Mouse (Mus musculus) megakaryocyte, embryonic 14.5 days (primary cell): Measurements from ENCODE around the gene Kmt2b. TPM values are rescaled to one million over a fixed set of nuclear protein-coding genes. Genes with fewer than 3 reads are reported as not detected.

Experiments used
- H3K27me3 ChIP-seq: replicated peaks from 2 replicates; pipeline ENCODE3; 2012; ENCODE audit warnings: inconsistent platforms
- H3K36me3 ChIP-seq: replicated peaks from 2 replicates; pipeline ENCODE3; 2012; ENCODE audit warnings: low read length, inconsistent platforms, mixed read lengths
- H3K4me1 ChIP-seq: 2 replicates; pipeline ENCODE4 v1.6.1; 2012; ENCODE audit warnings: inconsistent platforms
- H3K4me3 ChIP-seq: replicated peaks from 2 replicates; pipeline ENCODE3; 2012; ENCODE audit warnings: moderate library complexity, mild to moderate bottlenecking, inconsistent platforms
- H3K9me3 ChIP-seq: 2 replicates; pipeline ENCODE4 v1.6.1; 2012; ENCODE audit warnings: inconsistent platforms
- FLI1 ChIP-seq: IDR thresholded peaks from 2 replicates; pipeline ENCODE4 v1.6.1; 2012; ENCODE audit warnings: low read length, inconsistent platforms, mixed read lengths
- GATA1 ChIP-seq: IDR thresholded peaks from 3 replicates; pipeline ENCODE4 v1.6.1; 2012; ENCODE audit warnings: mixed read lengths, low read length, inconsistent platforms, borderline replicate concordance
- polyA plus RNA-seq: library from polyadenylated mRNA; stranded (reverse); fragments of >175 nt; gene quantifications from 2 replicates; pipeline ENCODE4 v1.2.3, GENCODE M21; 2012; ENCODE audit warnings: low replicate concordance; ENCODE audit not compliant: insufficient read depth

Gene Kmt2b
- polyA plus RNA-seq, 1 experiment, result 20.0 TPM

DNA sequence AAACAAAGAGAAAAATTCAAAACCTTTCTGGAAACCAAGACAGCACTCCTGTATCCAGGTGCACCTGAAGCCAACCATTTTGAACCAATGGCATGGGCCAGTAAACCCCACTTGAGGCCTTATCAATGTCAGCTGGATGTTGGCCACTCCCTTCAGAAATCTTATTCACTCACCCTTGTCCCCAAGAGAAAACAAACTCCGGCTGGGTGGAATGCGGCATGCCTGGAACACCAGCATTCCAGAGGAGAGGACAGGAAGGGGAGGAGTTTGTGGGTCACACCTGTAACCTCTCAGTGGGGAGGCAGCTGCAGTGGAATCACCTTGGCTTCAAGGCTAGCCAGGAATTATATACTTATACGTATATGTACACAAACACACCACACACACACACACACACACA is 14.1 kb upstream of the Kmt2b start:
- Histone ChIP-seq H3K9me3 (peaks cover 3% of the 10 kb centered on the region; the same call in 1 of the 2 replicates), H3K4me1 (peaks cover 10% of the 10 kb centered on the region), H3K36me3 (no peaks in the 10 kb centered on the region), H3K4me3 (no peak overlapping the region), H3K27me3 (peaks cover 30% of the 10 kb centered on the region)
- no peak for TF ChIP-seq GATA1
- TF ChIP-seq FLI1, result no peak

- Histone ChIP-seq H3K4me1 (peaks cover 10% of the 10 kb centered on the region), H3K4me3 (no peak overlapping the region), H3K27me3 (peaks cover 28% of the 10 kb centered on the region), H3K9me3 (peaks cover 3% of the 10 kb centered on the region; the same call in 1 of the 2 replicates), H3K36me3 (no peaks in the 10 kb centered on the region)
- no peak for TF ChIP-seq GATA1
- no peak for TF ChIP-seq FLI1
Measured at GRCm38 (mm10) chr7:30600651-30601050, 12.1 kb upstream of the Kmt2b start.

- Histone ChIP-seq H3K4me1 (peaks cover 12% of the 10 kb centered on the region), H3K4me3 (peak overlapping the region; percentile 33)
Measured at GRCm38 (mm10) chr7:30599933-30600353, 11.4 kb upstream of the Kmt2b start.

GRCm38 (mm10) chr7:30598786-30599185 is 10.3 kb upstream of the Kmt2b start, which contains the start of gene Zbtb32:
Zbtb32 (minus strand) TSS chr7:30598909.
- H3K4me1 ChIP-seq, result peaks cover 23% of the 10 kb centered on the region
- H3K9me3 ChIP-seq, result peaks cover 3% of the 10 kb centered on the region; the same call in 1 of the 2 replicates
- TF ChIP-seq GATA1 (no peak), FLI1 (no peak)
- H3K4me3 ChIP-seq, result no peak within 1 kb of the TSS
- H3K27me3 ChIP-seq, result peaks cover 37% of the 10 kb centered on the region
- no peaks in the 10 kb centered on the region for H3K36me3 ChIP-seq

More at GRCm38 (mm10) chr7:30599933-30600353, 11.4 kb upstream of the Kmt2b start:
- TF ChIP-seq FLI1 (no peak), GATA1 (no peak)
- Histone ChIP-seq H3K36me3 (no peaks in the 10 kb centered on the region), H3K9me3 (peaks cover 3% of the 10 kb centered on the region; the same call in 1 of the 2 replicates), H3K27me3 (peaks cover 34% of the 10 kb centered on the region)

- H3K4me1 ChIP-seq, result peaks cover 36% of the 10 kb centered on the region
- TF ChIP-seq GATA1, result no peak
- no peaks in the 10 kb centered on the region for H3K36me3 ChIP-seq
- no peak overlapping the region for H3K4me3 ChIP-seq
- H3K27me3 ChIP-seq, result peaks cover 37% of the 10 kb centered on the region
- H3K9me3 ChIP-seq, result peaks cover 3% of the 10 kb centered on the region; the same call in 1 of the 2 replicates
Measured at GRCm38 (mm10) chr7:30596811-30597210, 8.3 kb upstream of the Kmt2b start.

DNA sequence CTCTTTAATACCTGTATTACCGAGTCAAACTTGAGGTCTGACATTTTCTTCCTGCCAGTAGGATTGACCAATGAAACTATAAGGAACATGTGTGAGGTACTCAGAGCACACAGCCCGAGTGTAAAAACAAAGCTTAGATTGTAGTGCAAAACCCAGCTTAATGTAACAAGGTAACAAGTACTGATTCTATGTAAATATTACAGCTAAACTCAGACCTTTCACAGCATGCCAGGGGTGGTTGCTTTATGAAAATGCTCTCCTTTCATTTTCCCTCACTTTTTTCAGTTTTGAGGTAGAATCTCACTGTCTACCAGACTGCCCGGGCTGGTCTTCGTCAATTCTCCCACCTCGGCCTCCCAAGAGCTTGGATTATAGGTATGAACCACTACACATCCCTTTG is 7.6 kb upstream of the Kmt2b start:
- H3K27me3 ChIP-seq, result peaks cover 37% of the 10 kb centered on the region
- TF ChIP-seq GATA1 (no peak), FLI1 (no peak)
- H3K4me3 ChIP-seq, result no peak overlapping the region
- H3K4me1 ChIP-seq, result peaks cover 40% of the 10 kb centered on the region
- H3K36me3 ChIP-seq, result no peaks in the 10 kb centered on the region
- peaks cover 3% of the 10 kb centered on the region; the same call in 1 of the 2 replicates for H3K9me3 ChIP-seq

DNA sequence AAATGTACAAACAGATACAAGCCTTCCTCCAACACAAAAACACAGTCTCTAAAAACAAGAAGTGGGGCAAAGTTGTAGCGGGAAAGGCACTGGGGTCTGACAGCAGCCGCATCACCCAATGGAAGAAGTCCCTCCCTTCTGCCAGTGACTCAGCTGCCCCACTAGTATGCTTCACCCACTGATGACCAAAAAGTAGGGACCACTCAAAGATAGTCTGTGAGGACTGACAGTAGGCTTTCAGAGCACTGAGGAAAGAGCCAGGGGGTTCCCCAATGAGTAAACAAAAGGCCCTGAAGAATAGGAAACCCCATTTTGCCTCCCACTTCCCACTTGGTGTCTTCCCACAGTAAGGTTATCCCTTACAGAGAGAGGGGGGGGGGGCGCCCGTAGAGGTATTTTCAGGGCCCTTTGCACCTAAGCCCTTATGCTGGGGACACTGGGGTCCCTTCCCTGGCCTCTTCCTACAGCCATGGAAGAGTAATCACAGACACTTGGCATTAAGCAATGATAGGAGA is 6.0 kb upstream of the Kmt2b start:
- Histone ChIP-seq H3K27me3 (peaks cover 26% of the 10 kb centered on the region), H3K4me3 (no peak overlapping the region), H3K36me3 (no peaks in the 10 kb centered on the region), H3K4me1 (peaks cover 42% of the 10 kb centered on the region), H3K9me3 (peaks cover 3% of the 10 kb centered on the region; the same call in 1 of the 2 replicates)
- no peak for TF ChIP-seq FLI1
- no peak for TF ChIP-seq GATA1

- peaks cover 3% of the 10 kb centered on the region; the same call in 1 of the 2 replicates for H3K9me3 ChIP-seq
- H3K4me1 ChIP-seq, result peaks cover 44% of the 10 kb centered on the region
- TF ChIP-seq GATA1 (no peak), FLI1 (no peak)
- H3K36me3 ChIP-seq, result no peaks in the 10 kb centered on the region
- no peak overlapping the region for H3K4me3 ChIP-seq
- peaks cover 25% of the 10 kb centered on the region for H3K27me3 ChIP-seq
Measured at GRCm38 (mm10) chr7:30593579-30594509, 5.3 kb upstream of the Kmt2b start.

GRCm38 (mm10) chr7:30592772-30593423 is 4.4 kb upstream of the Kmt2b start:
- no peak overlapping the region for H3K4me3 ChIP-seq
- peaks cover 44% of the 10 kb centered on the region for H3K4me1 ChIP-seq
- peaks cover 17% of the 10 kb centered on the region for H3K27me3 ChIP-seq
- H3K9me3 ChIP-seq, result no peaks in the 10 kb centered on the region
- TF ChIP-seq GATA1 (no peak), FLI1 (no peak)
- no peaks in the 10 kb centered on the region for H3K36me3 ChIP-seq
